Mouse (Mus musculus): ENCODE results near the gene Ifna1. TPM values are rescaled to one million over a fixed set of nuclear protein-coding genes. Genes with fewer than 3 reads are reported as not detected.

Ifna1 gene
- total RNA-seq (2023): not detected

DNA sequence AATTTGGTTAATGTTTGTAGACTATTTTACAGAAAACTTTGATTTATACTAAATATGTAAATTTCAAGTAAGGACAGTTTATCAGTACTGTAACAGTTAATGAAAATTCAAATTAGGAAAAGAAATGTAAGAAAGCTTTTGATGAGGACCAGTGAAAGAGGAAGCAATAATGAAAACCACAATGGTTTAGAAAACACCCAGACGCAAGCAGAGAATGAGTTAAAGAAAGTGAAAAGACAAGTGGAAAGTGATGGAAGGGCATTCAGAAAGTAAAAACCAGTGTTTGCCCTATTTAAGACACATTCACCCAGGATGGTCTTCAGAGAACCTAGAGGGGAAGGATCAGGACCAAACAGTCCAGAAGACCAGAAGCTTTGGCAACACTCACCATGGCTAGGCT is at the start of gene Ifna1:
Gene Ifna1, plus strand, starts transcription at position 390 of the 400 bp plus-strand sequence.

DNA sequence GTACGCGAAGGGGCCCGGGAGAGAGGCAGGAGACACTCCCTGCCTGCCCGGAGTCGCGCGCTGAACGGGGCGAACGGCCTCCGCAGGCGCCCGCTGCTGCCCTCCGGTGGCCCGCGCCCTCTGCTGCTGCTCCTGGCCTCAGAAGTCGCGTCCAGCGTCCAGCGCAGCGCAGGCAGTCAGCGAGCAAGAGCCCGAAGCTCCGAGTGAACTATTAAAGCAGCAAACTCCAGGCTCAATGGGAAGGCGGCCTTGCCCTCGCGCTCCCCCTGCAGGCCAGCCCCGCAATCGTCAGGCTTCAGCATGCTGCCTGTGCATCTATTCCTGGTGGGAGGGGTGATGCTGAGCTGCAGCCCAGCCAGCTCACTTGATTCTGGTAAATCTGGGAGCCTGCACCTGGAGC is 46.9 kb upstream of the Ifna1 start, which contains the start of gene Gm13287:
Gene Gm13287, plus strand, starts transcription at position 301 of the 400 bp plus-strand sequence.

DNA sequence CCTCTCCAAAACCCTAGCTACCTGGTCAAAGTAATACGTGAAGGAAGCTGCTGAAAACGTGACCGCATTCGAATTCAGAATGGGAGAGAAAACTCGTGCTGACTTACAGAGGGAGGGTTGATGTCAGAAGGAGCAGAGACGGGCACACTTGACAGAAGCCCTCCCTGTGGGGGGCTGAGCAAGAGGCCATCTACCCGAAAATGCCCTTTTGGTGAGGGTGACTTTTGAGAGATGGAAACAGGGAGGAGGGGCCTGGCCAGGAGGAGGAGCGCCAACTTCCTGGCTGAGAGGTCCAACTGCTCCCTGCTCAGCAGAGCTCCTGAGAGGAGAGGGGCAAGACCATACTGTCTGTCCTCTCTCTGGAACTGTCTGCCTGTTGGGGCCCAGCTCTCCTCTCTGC is 44.7 kb upstream of the Ifna1 start, which contains the start of gene Gm13288:
Gene Gm13288, plus strand, starts transcription at position 301 of the 400 bp plus-strand sequence.

DNA sequence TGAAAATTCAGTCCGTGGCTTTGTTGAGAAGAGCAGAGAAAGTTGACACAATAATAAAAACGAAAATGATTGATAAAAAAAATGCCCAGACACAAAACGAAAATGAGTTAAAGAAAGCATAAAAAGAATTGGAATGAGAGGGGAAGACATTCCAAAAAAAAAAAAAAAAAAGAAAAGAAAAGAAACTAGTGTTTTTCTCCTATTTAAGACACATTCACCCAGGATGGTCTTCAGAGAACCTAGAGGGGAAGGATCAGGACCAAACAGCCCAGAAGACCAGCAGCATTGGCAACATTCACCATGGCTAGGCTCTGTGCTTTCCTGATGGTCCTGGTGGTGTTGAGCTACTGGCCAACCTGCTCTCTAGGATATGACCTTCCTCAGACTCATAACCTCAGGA is 34.0 kb upstream of the Ifna1 start, which contains the start of gene Ifna7:
Gene Ifna7, plus strand, starts transcription at position 301 of the 400 bp plus-strand sequence.

DNA sequence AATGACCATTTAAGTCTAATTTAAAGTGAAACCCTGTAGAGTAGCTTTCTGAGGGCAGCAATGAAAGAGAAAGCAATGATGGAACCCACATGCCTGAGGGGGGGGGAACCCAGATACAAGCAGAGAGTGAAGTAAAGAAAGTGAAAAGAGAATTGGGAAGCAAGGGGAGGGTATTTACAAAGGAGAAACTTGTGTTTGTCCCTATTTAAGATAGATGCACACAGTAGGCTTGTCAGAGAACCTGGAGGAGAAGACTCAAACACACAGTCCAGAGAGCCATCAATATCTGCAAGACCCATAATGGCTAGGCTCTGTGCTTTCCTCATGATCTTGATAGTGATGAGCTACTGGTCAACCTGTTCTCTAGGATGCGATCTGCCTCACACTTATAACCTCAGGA is 30.2 kb upstream of the Ifna1 start, which contains the start of gene Ifna11:
Gene Ifna11, plus strand, starts transcription at position 301 of the 400 bp plus-strand sequence.

DNA sequence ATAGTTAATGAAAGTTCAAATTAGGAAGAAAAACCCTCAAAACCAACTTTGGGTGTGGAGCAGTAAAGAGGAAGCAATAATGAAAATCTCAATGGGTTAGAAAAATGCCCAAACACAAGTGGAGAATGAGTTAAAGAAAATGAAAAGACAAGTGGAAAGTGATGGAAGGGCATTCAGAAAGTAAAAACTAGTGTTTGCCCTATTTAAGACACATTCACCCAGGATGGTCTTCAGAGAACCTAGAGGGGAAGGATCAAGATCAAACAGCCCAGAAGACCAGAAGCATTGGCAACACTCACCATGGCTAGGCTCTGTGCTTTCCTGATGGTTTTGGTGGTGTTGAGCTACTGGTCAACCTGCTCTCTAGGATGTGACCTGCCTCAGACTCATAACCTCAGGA is 22.8 kb upstream of the Ifna1 start, which contains the start of gene Ifna6:
Gene Ifna6, plus strand, starts transcription at position 301 of the 400 bp plus-strand sequence.

DNA sequence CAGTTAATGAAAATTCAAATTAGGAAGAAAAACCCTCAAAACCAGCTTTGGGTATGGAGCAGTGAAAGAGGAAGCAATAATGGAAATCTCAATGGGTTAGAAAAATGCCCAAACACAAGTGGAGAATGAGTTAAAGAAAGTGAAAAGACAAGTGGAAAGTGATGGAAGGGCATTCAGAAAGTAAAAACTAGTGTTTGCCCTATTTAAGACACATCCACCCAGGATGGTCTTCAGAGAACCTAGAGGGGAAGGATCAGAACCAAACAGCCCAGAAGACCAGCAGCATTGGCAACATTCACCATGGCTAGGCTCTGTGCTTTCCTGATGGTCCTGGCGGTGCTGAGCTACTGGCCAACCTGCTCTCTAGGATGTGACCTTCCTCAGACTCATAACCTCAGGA is 14.7 kb upstream of the Ifna1 start, which contains the start of gene Ifna5:
Gene Ifna5, plus strand, starts transcription at position 301 of the 400 bp plus-strand sequence.

DNA sequence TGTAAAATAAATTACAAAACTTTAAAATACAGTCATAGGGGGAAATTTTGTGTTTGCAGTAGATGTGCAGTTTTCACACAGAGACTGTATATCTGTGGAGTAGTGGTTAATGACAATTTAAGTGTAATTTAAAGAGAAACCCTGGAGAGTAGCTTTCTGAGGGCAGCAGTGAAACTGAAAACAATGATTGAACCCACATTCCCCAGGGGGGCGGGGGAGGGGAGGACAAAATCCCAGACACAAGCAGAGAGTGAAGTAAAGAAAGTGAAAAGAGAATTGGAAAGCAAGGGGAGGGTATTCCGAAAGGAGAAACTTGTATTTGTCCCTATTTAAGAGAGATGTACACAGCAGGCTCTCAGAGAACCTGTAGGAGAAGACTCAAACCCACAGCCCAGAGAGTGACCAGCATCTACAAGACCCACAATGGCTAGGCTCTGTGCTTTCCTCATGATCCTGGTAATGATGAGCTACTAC is 8.4 kb upstream of the Ifna1 start, which contains the start of gene Ifna4:
Gene Ifna4, plus strand, starts transcription at position 424 of the 474 bp plus-strand sequence.

DNA sequence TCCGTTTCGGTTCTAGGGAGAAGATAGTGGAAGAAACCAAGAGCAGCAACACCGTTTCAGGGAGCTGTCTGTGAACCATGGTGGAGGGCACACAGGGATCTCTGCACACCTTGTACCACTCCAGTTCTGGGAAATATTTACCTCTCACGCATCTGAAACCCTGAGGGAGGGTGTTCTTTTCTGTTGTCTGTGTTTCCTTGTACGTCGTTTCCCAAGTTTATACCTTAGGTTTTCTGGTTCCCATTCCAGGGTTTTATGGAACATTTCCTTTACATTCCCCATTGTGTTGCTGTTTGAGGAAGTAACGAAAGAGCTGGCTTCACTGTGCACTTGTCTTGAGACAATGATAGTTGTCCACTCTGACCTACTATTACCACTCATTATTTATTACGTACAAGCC is 30.2 kb downstream of the Ifna1 start, which contains the start of gene Ifne:
Gene Ifne, minus strand, starts transcription at position 101 of the 400 bp plus-strand sequence.

Other genes starting within 250 kb of the Ifna1 start
- not detected for gene Ifna12, start 246.7 kb upstream of the Ifna1 start, total RNA-seq (2023)
- gene C87499, start 215.7 kb upstream of the Ifna1 start, total RNA-seq (2023): not detected
- not detected for gene Ifna13, start 205.6 kb upstream of the Ifna1 start, total RNA-seq (2023)
- not detected for gene Ifna16, start 173.2 kb upstream of the Ifna1 start, total RNA-seq (2023)
- not detected for gene Ifna2, start 166.2 kb upstream of the Ifna1 start, total RNA-seq (2023)
- gene Ifnab, start 158.7 kb upstream of the Ifna1 start, total RNA-seq (2023): not detected
- gene Gm26566, start 128.3 kb upstream of the Ifna1 start, total RNA-seq (2023): under 1 TPM in 1 of 2 experiments, not detected in 1; 0.40 TPM
- gene Klhl9, start 127.6 kb upstream of the Ifna1 start, total RNA-seq (2023): 10 to 100 TPM; 51.0 to 52.2 TPM
- not detected for gene Gm13271, start 95.2 kb upstream of the Ifna1 start, total RNA-seq (2023)
- not detected for gene Gm13283, start 90.0 kb upstream of the Ifna1 start, total RNA-seq (2023)
- gene Gm13290, start 76.3 kb upstream of the Ifna1 start, total RNA-seq (2023): not detected
- not detected for gene Gm13289, start 73.2 kb upstream of the Ifna1 start, total RNA-seq (2023)
- gene Gm13272, start 70.2 kb upstream of the Ifna1 start, total RNA-seq (2023): not detected
- gene Ifnz, start 68.0 kb upstream of the Ifna1 start, total RNA-seq (2023): under 1 TPM in 1 of 2 experiments, not detected in 1; 0.70 TPM
- not detected for gene Gm13276, start 64.4 kb upstream of the Ifna1 start, total RNA-seq (2023)
- gene Gm13277, start 61.5 kb upstream of the Ifna1 start, total RNA-seq (2023): not detected
- not detected for gene Gm13278, start 58.5 kb upstream of the Ifna1 start, total RNA-seq (2023)
- gene Gm13275, start 55.6 kb upstream of the Ifna1 start, total RNA-seq (2023): not detected
- gene Gm13279, start 52.7 kb upstream of the Ifna1 start, total RNA-seq (2023): not detected
- under 1 TPM in 1 of 2 experiments, not detected in 1; 0.29 TPM for gene Gm13285, start 50.4 kb upstream of the Ifna1 start, total RNA-seq (2023)
- not detected for gene Gm13287, start 46.8 kb upstream of the Ifna1 start, total RNA-seq (2023)
- not detected for gene Gm13288, start 44.6 kb upstream of the Ifna1 start, total RNA-seq (2023)
- gene Ifna7, start 33.9 kb upstream of the Ifna1 start, total RNA-seq (2023): not detected
- not detected for gene Ifna11, start 30.1 kb upstream of the Ifna1 start, total RNA-seq (2023)
- not detected for gene Ifna6, start 22.7 kb upstream of the Ifna1 start, total RNA-seq (2023)
- gene Ifna5, start 14.6 kb upstream of the Ifna1 start, total RNA-seq (2023): not detected
- not detected for gene Ifna4, start 8.2 kb upstream of the Ifna1 start, total RNA-seq (2023)
- gene Ifne, start 30.1 kb downstream of the Ifna1 start, total RNA-seq (2023): not detected